Mouse (Mus musculus) kidney, embryonic 14.5 days (tissue): ENCODE measurements at regions not wholly inside any gene's neighbourhood (a gene's known extent, or its start where the extent isn't known, plus 50 kb on each side); places are given as distances from the start of the nearest gene placed in this dataset.

Experiments used
- ATAC-seq: fragments of 200-750 bp; cut with Nextera tagmentation; 2 replicates; pipeline ENCODE4 v1.8.0; 2017; ENCODE audit warnings: moderate number of reproducible peaks, mild to moderate bottlenecking, moderate TSS enrichment, moderate library complexity; ENCODE audit not compliant: low FRiP score, low TSS enrichment
- H3K27ac ChIP-seq: fragments of 300-500 bp; sonication (generic); 2 replicates; pipeline ENCODE4 v1.5.1; 2014; ENCODE audit warnings: low read depth, mild to moderate bottlenecking, low read length, moderate library complexity, mixed read lengths
- H3K27me3 ChIP-seq: fragments of 300-500 bp; sonication (generic); 2 replicates; pipeline ENCODE4 v1.6.1; 2014; ENCODE audit warnings: mild to moderate bottlenecking, low read length; ENCODE audit not compliant: control insufficient read depth, insufficient read depth
- H3K36me3 ChIP-seq: fragments of 300-500 bp; sonication (generic); 2 replicates; pipeline ENCODE4 v1.6.1; 2014; ENCODE audit warnings: low read length, mixed read lengths; ENCODE audit not compliant: control insufficient read depth, insufficient read depth
- H3K4me1 ChIP-seq: fragments of 300-500 bp; sonication (generic); 2 replicates; pipeline ENCODE4 v1.6.1; 2014; ENCODE audit warnings: low read length, mixed read lengths; ENCODE audit not compliant: control insufficient read depth, insufficient read depth
- H3K4me2 ChIP-seq: fragments of 300-500 bp; sonication (generic); replicated peaks from 2 replicates; pipeline ENCODE4 v1.6.1; 2014; ENCODE audit warnings: low read depth, mild to moderate bottlenecking, low read length
- H3K4me3 ChIP-seq: fragments of 300-500 bp; sonication (generic); 2 replicates; pipeline ENCODE4 v1.5.1; 2014; ENCODE audit warnings: mild to moderate bottlenecking, low read length
- H3K9ac ChIP-seq: fragments of 300-500 bp; sonication (generic); 2 replicates; pipeline ENCODE4 v1.6.1; 2014; ENCODE audit warnings: low read depth, mild to moderate bottlenecking, low read length, moderate library complexity
- H3K9me3 ChIP-seq: fragments of 300-500 bp; sonication (generic); 2 replicates; pipeline ENCODE4 v1.6.1; 2016; ENCODE audit warnings: low read length; ENCODE audit not compliant: control insufficient read depth
- WGBS: fragments of 180-500 bp; shearing (Covaris S2); extraction: QIAGEN DNeasy Blood & Tissue Kit; methylation state at CpG from one replicate; pipeline ENCODE4 v1.1.7; 2014; 5-methylcytosine and 5-hydroxymethylcytosine counted together

GRCm38 (mm10) chr7:70165501-70165900 lies 201.0 kb downstream of the Nr2f2 start:
- 68% methylated on average over 4 of the region's 4 CpGs for WGBS
- no peaks in the 10 kb centered on the region for H3K9me3 ChIP-seq

GRCm38 (mm10) chr7:70164691-70165193 lies 201.8 kb downstream of the Nr2f2 start:
- Histone ChIP-seq H3K9ac (no peak overlapping the region), H3K4me3 (no peak overlapping the region), H3K4me1 (no peaks in the 10 kb centered on the region), H3K27ac (no peak overlapping the region), H3K36me3 (no peaks in the 10 kb centered on the region), H3K4me2 (no peak overlapping the region), H3K9me3 (no peaks in the 10 kb centered on the region), H3K27me3 (no peaks in the 10 kb centered on the region)
- WGBS = 77% methylated on average over 6 of the region's 6 CpGs
- ATAC-seq = no peak

More at GRCm38 (mm10) chr7:70165501-70165900, 201.0 kb downstream of the Nr2f2 start:
- Histone ChIP-seq H3K36me3 (no peaks in the 10 kb centered on the region), H3K27me3 (no peaks in the 10 kb centered on the region), H3K4me3 (no peak overlapping the region), H3K4me1 (no peaks in the 10 kb centered on the region), H3K27ac (no peak overlapping the region), H3K4me2 (no peak overlapping the region), H3K9ac (no peak overlapping the region)
- no peak for ATAC-seq

DNA sequence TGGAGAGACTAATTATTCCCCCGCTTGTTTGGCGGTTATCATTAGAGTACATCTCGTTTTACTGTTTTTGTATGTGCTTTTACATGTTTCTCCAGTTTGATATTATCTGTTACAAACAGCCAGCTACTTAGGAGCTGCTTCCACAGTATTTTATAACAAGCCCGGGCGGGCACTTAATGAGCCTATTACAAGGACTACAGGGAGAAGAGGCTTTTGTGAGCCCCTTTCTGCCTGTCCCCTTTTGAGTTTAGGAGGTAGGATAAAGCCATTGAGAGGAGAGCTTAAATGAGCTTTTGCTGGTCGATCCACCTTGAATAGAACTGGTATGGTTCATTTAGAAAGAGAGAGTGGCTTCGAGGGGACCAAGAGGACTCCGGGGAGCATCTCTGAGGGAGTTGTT lies 208.0 kb downstream of the Nr2f2 start:
- WGBS = 54% methylated on average over 8 of the region's 8 CpGs
- Histone ChIP-seq H3K27ac (no peak overlapping the region), H3K9ac (no peak overlapping the region), H3K9me3 (no peaks in the 10 kb centered on the region), H3K4me2 (no peak overlapping the region), H3K27me3 (no peaks in the 10 kb centered on the region), H3K4me3 (no peak overlapping the region), H3K4me1 (no peaks in the 10 kb centered on the region), H3K36me3 (no peaks in the 10 kb centered on the region)
- ATAC-seq = no peak

GRCm38 (mm10) chr7:70144726-70145271 lies 221.7 kb downstream of the Nr2f2 start:
- H3K27ac ChIP-seq = no peak overlapping the region
- H3K4me2 ChIP-seq = no peak overlapping the region
- no peak overlapping the region for H3K9ac ChIP-seq
- H3K4me3 ChIP-seq = no peak overlapping the region
- no peaks in the 10 kb centered on the region for H3K36me3 ChIP-seq
- no peak for ATAC-seq
- 83% methylated on average over 4 of the region's 4 CpGs for WGBS
- no peaks in the 10 kb centered on the region for H3K9me3 ChIP-seq
- H3K27me3 ChIP-seq = no peaks in the 10 kb centered on the region
- no peaks in the 10 kb centered on the region for H3K4me1 ChIP-seq

DNA sequence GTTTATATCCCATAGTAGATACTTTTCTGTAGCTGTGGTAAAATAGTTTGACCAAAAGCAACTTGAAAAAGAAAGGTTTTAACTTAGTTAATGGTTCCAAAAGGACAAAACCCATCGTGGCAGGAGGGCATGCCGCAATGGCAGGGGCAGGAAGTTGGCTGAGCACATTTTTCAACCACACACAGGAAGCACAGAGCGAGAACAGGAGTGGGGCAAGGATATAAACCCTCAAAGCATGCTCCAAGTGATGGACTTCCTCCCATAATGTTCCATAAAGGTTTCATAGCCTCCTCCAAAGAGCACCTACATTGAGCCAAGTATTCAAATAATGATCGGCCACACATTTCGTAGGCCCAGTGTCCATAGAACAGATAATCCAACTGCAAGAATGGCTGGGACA lies 229.7 kb downstream of the Nr2f2 start:
- Histone ChIP-seq H3K27me3 (no peaks in the 10 kb centered on the region), H3K27ac (no peak overlapping the region), H3K36me3 (no peaks in the 10 kb centered on the region), H3K4me2 (no peak overlapping the region), H3K9ac (no peak overlapping the region), H3K9me3 (no peaks in the 10 kb centered on the region), H3K4me1 (no peaks in the 10 kb centered on the region), H3K4me3 (no peak overlapping the region)
- 91% methylated on average over 5 of the region's 5 CpGs for WGBS
- no peak for ATAC-seq

DNA sequence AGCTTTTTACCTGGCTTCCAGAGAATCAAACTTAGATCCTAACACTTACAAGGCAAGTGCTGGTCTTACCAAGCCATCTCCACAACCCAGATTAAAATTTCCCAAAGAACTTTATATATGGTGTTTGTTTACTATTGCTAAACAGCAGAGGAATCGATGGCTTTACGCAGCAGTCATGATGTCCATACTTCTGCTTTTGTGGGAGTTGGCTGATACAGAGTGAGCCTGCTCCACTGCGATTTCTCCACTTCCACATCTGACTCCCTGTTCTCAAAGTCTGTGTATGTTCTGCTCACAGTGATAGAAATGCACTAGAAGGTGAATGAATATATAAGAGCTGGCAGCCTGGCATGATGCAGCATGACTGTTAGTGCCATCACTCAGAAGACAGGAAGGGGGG lies 231.1 kb downstream of the Nr2f2 start:
- no peaks in the 10 kb centered on the region for H3K4me1 ChIP-seq
- no peak overlapping the region for H3K9ac ChIP-seq
- H3K9me3 ChIP-seq = no peaks in the 10 kb centered on the region
- H3K4me2 ChIP-seq = no peak overlapping the region
- H3K27me3 ChIP-seq = no peaks in the 10 kb centered on the region
- no peak overlapping the region for H3K27ac ChIP-seq
- ATAC-seq = no peak
- 98% methylated on average over 3 of the region's 3 CpGs for WGBS
- H3K4me3 ChIP-seq = no peak overlapping the region
- no peaks in the 10 kb centered on the region for H3K36me3 ChIP-seq

GRCm38 (mm10) chr7:70129963-70130362 lies 236.6 kb downstream of the Nr2f2 start:
- Histone ChIP-seq H3K27ac (no peak overlapping the region), H3K9me3 (no peaks in the 10 kb centered on the region), H3K4me3 (no peak overlapping the region), H3K36me3 (no peaks in the 10 kb centered on the region), H3K9ac (no peak overlapping the region), H3K4me2 (no peak overlapping the region), H3K4me1 (no peaks in the 10 kb centered on the region), H3K27me3 (no peaks in the 10 kb centered on the region)
- ATAC-seq = no peak
- WGBS = 76% methylated on average over 15 of the region's 15 CpGs

DNA sequence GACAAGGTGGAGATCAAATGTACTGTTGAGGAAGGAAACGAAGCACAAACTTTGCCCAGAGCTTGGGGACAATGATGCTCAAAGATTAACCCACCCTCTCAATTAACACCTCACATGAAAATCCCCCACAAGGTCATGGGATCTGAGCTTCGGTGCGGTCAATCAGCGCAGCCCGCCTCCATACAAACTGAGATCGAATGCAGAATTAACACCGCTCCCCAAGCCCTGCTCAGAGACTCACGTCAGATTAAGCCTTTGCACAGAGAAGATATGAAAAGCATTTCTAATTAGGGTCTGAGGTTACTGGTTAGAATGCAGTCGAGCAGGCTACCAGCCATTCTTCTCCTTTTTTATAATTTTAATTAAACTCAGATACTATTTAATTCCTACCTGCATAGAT lies 243.7 kb downstream of the Nr2f2 start:
- 71% methylated on average over 9 of the region's 9 CpGs for WGBS
- H3K36me3 ChIP-seq = no peaks in the 10 kb centered on the region
- H3K27ac ChIP-seq = no peak overlapping the region
- H3K9ac ChIP-seq = no peak overlapping the region
- ATAC-seq = no peak
- no peaks in the 10 kb centered on the region for H3K9me3 ChIP-seq
- no peak overlapping the region for H3K4me3 ChIP-seq
- no peak overlapping the region for H3K4me2 ChIP-seq
- H3K4me1 ChIP-seq = peaks cover 4% of the 10 kb centered on the region; the same call in 1 of the 2 replicates
- H3K27me3 ChIP-seq = no peaks in the 10 kb centered on the region

DNA sequence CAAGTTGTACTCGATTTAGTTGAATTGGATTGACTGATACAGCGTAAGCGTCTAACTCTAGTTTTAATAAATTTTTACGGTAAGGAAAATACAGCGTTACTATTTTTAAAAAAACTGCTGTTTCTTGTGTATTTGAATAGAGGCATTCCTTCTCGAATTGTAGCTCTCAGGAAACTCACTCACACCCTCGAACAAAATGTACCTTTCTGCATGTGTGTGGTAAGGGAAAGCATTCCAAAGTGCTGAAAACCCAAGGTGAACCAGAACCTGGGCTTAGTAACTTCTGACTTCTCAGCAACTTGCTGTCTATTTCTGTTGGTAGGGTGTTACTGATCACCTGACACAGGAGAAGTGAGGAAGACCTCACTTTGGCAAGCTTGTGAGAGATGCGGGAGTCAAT lies 247.0 kb downstream of the Nr2f2 start:
- Histone ChIP-seq H3K27ac (no peak overlapping the region), H3K4me3 (no peak overlapping the region), H3K36me3 (no peaks in the 10 kb centered on the region), H3K9me3 (no peaks in the 10 kb centered on the region), H3K27me3 (0 out of 2 replicates have a peak, but pooled peaks cover 3% of the 10 kb centered on the region), H3K9ac (no peak overlapping the region), H3K4me1 (peaks cover 4% of the 10 kb centered on the region; the same call in 1 of the 2 replicates), H3K4me2 (no peak overlapping the region)
- no peak for ATAC-seq
- 87% methylated on average over 8 of the region's 8 CpGs for WGBS
